Comparison of ENCODE assay signal across 9 mouse cellular contexts in genomic region chr3:84352353-84353034, GRCm38 (mm10). TPM values are rescaled to one million over a fixed set of nuclear protein-coding genes. Genes with fewer than 3 reads are reported as not detected.
A peak's percentile ranks its signal among the peaks of the same experiment; 100 is the strongest.
DNase-seq lines count a peak whose midpoint lies in the region; ATAC-seq and TF ChIP-seq lines count a peak whose summit lies in the region.
"Had no signal": no experiment of that assay in that cellular context is flagged by ENCODE, and none has a peak within 500 bp of the region (broad histone marks: within the 10 kb centered on the region; RNA-seq: fewer than 3 reads in every experiment).

No protein-coding gene starts in this region.

- TF ChIP-seq CTCF in heart, adult 2 months (IDR thresholded peaks at IDR 0.05): peak; percentile 89
- TF ChIP-seq CTCF in cortical plate, adult 2 months (IDR thresholded peaks at IDR 0.05; ENCODE audit: extremely low read depth, insufficient read depth, low read length): peak; percentile 73

- H3K4me3 ChIP-seq in heart, adult 2 months: no peak overlapping the region
- no peak overlapping the region for H3K4me3 ChIP-seq in heart, embryonic 11.5 days (ENCODE audit: low read depth, low read length)
- no peak overlapping the region for H3K4me3 ChIP-seq in cortical plate, adult 2 months (ENCODE audit: insufficient read depth, low read length)
- no peak overlapping the region for H3K4me3 ChIP-seq in heart, embryonic 15.5 days

- WGBS in heart, adult 2 months: 61% methylated on average over 5 of the region's 5 CpGs
- 47% methylated on average over 5 of the region's 5 CpGs for WGBS in heart, embryonic 11.5 days (ENCODE audit: insufficient replicate concordance)
- 52% methylated on average over 5 of the region's 5 CpGs for WGBS in heart, embryonic 15.5 days

- 0 out of 2 replicates have a peak, but pooled peaks have one; percentile 47 for TF ChIP-seq EP300 in heart, adult 2 months (IDR thresholded peaks at IDR 0.05; ENCODE audit: insufficient read depth, low read depth, low read length)

- H3K4me1 ChIP-seq in heart, adult 2 months (ENCODE audit: control insufficient read depth, insufficient read depth, low read length): no peaks in the 10 kb centered on the region
- H3K4me1 ChIP-seq in heart, embryonic 11.5 days (ENCODE audit: control insufficient read depth, insufficient read depth, low read length): no peaks in the 10 kb centered on the region; the same call in 1 of the 2 replicates
- H3K4me1 ChIP-seq in cortical plate, adult 2 months (ENCODE audit: control insufficient read depth, insufficient read depth, low read length): no peaks in the 10 kb centered on the region
- H3K4me1 ChIP-seq in heart, embryonic 15.5 days (replicated peaks): no peaks in the 10 kb centered on the region

- DNase-seq in heart, adult 2 months: peak; percentile 56 to 83
- peak; percentile 54 to 95 for DNase-seq in layer of hippocampus, postnatal 25 days (ENCODE audit: extremely low spot score in 1 of 2, low spot score in 1 of 2)
- peak; percentile 75 for DNase-seq in mesoderm, embryonic 11.5 days (ENCODE audit: low read depth, low spot score)
- DNase-seq in spleen, postnatal 36 days (ENCODE audit: low spot score in 2 of 2): peak; percentile 49 to 51

- H3K27ac ChIP-seq in heart, adult 2 months: no peak overlapping the region
- no peak overlapping the region for H3K27ac ChIP-seq in heart, embryonic 11.5 days (ENCODE audit: low read depth, low read length)
- no peak overlapping the region for H3K27ac ChIP-seq in cortical plate, adult 2 months (ENCODE audit: insufficient read depth, low read length)
- no peak overlapping the region for H3K27ac ChIP-seq in heart, embryonic 15.5 days
- H3K27ac ChIP-seq: macrophage had no signal

- no peak for TF ChIP-seq POLR2A in heart, adult 2 months (IDR thresholded peaks at IDR 0.05; ENCODE audit: insufficient read depth, low read depth, low read length)
- TF ChIP-seq POLR2A in cortical plate, adult 2 months (IDR thresholded peaks at IDR 0.05; ENCODE audit: extremely low read depth, insufficient read depth, low read length): no peak

- intact Hi-C loops in heart, adult 2 months (cut with DNase I): loop anchor here (1.0 kb wide), 1 partner anchor 190 kb away; no protein-coding TSS in a partner anchor

- H3K9me3 ChIP-seq in heart, embryonic 11.5 days (replicated peaks; ENCODE audit: control insufficient read depth, low read length): no peaks in the 10 kb centered on the region
- H3K9me3 ChIP-seq in heart, embryonic 15.5 days (replicated peaks): no peaks in the 10 kb centered on the region

- H3K9ac ChIP-seq in heart, adult 2 months (ENCODE audit: low read depth, low read length): no peak overlapping the region
- no peak overlapping the region for H3K9ac ChIP-seq in heart, embryonic 11.5 days (ENCODE audit: low read depth, low read length)
- no peak overlapping the region for H3K9ac ChIP-seq in heart, embryonic 15.5 days

- no peaks in the 10 kb centered on the region for H3K27me3 ChIP-seq in heart, adult 2 months (ENCODE audit: control insufficient read depth, insufficient read depth, low read length)
- peaks cover 23% of the 10 kb centered on the region for H3K27me3 ChIP-seq in heart, embryonic 11.5 days (ENCODE audit: control insufficient read depth, insufficient read depth, low read length)
- H3K27me3 ChIP-seq in heart, embryonic 15.5 days: peaks cover 13% of the 10 kb centered on the region; the same call in 1 of the 2 replicates

- no peak overlapping the region for H3K4me2 ChIP-seq in heart, embryonic 11.5 days
- no peak overlapping the region for H3K4me2 ChIP-seq in heart, embryonic 15.5 days

- H3K79me2 ChIP-seq in heart, adult 2 months (replicated peaks; ENCODE audit: control insufficient read depth, insufficient read depth, low read length): no peaks in the 10 kb centered on the region

- H3K36me3 ChIP-seq in heart, adult 2 months (ENCODE audit: control insufficient read depth, insufficient read depth, low read length): no peaks in the 10 kb centered on the region
- no peaks in the 10 kb centered on the region for H3K36me3 ChIP-seq in heart, embryonic 11.5 days (ENCODE audit: control insufficient read depth, insufficient read depth, low read length)
- no peaks in the 10 kb centered on the region for H3K36me3 ChIP-seq in heart, embryonic 15.5 days

- ATAC-seq in heart, embryonic 11.5 days (replicated peaks; ENCODE audit: insufficient number of reproducible peaks, low FRiP score, low TSS enrichment): no peak
- peak; percentile 61 for ATAC-seq in activated CD4-positive, CD25-positive, alpha-beta regulatory T cell, adult 4 months
- ATAC-seq in heart, embryonic 15.5 days (replicated peaks; ENCODE audit: insufficient number of reproducible peaks, insufficient read depth, low FRiP score, low read depth): peak; percentile 41; the same call in 1 of the 2 replicates

RNA-seq across cellular contexts. Expression of gene Trim2, which starts 45.8 kb away (rescaled TPM):
- total RNA-seq in heart, adult 2 months (2021): 1 to 10 TPM; 4.7 to 5.2 TPM
- polyA plus RNA-seq in heart, adult 2 months (2012; rRNA removed): 5.7 and 5.8 TPM in 2 replicates
- polyA plus RNA-seq in heart, embryonic 11.5 days (2014; fragmentation: Nextera tagmentation; extraction: Ambion mirVana): 8.9 TPM in 2 replicates
- 1 to 10 TPM; 1.2 to 2.3 TPM for polyA plus RNA-seq in activated CD4-positive, CD25-positive, alpha-beta regulatory T cell, adult 4 months (2017; shearing (Covaris generic))
- 87.4 and 101 TPM in 2 replicates for polyA plus RNA-seq in cortical plate, adult 2 months (2012; rRNA removed)
- polyA plus RNA-seq in heart, embryonic 15.5 days (2015; fragmentation: Nextera tagmentation; extraction: Ambion mirVana): 7.9 and 11.9 TPM in 2 replicates
- 100 to 1,000 TPM; 403 to 407 TPM for total RNA-seq in layer of hippocampus, postnatal 25 days (2021)
